Mouse (Mus musculus) MEL (cell line): ENCODE results near the gene Alg6. TPM values are rescaled to one million over a fixed set of nuclear protein-coding genes. Genes with fewer than 3 reads are reported as not detected.

ENCODE experiments used
- polyA plus RNA-seq, 2 experiments: library from polyadenylated mRNA; stranded (reverse) in 1 of 2; unstranded in 1 of 2; fragments of >175 nt in 1 of 2; fragments of >200 nt in 1 of 2; gene quantifications; 2 replicates each; pipeline versions ENCODE4 v1.2.1 to v1.2.4; 2012; ENCODE audit warnings: low replicate concordance in 2 of 2, low read depth in 1 of 2; ENCODE audit not compliant: insufficient read length in 2 of 2, insufficient read depth in 1 of 2, missing spikeins in 1 of 2
- total RNA-seq: library from RNA; depleted of rRNA; stranded (reverse); fragments of 300-350 nt; gene quantifications from 2 replicates; pipeline ENCODE4 v1.2.3, GENCODE M21; 2012; rRNA removed

Gene Alg6
- total and polyA plus RNA-seq, 3 experiments, result 12.2 to 15.0 TPM; not detected in 1

Other genes with a start within 250 kb of the Alg6 start
- not detected in 2 replicates for gene Foxd3, start 59.4 kb upstream of the Alg6 start, total RNA-seq
- not detected for gene Foxd3, start 59.4 kb upstream of the Alg6 start, polyA plus RNA-seq
- 9.9 and 11.0 TPM in 2 replicates for gene Efcab7, start 113.5 kb downstream of the Alg6 start, total RNA-seq
- 1 to 10 TPM in 1 of 2 experiments, not detected in 1; 7.4 TPM for gene Efcab7, start 113.5 kb downstream of the Alg6 start, polyA plus RNA-seq
- 6.7 and 13.6 TPM in 2 replicates for gene Pgm1, start 213.8 kb downstream of the Alg6 start, total RNA-seq
- 10 to 100 TPM in 1 of 2 experiments, not detected in 1; 28.6 TPM for gene Pgm1, start 213.8 kb downstream of the Alg6 start, polyA plus RNA-seq
- 5.5 TPM in 2 replicates for gene Itgb3bp, start 214.1 kb downstream of the Alg6 start, total RNA-seq
- 1 to 10 TPM in 1 of 2 experiments, not detected in 1; 6.5 TPM for gene Itgb3bp, start 214.1 kb downstream of the Alg6 start, polyA plus RNA-seq